Mouse (Mus musculus): ENCODE results near the gene Hexdc.

Hexdc gene

DNA sequence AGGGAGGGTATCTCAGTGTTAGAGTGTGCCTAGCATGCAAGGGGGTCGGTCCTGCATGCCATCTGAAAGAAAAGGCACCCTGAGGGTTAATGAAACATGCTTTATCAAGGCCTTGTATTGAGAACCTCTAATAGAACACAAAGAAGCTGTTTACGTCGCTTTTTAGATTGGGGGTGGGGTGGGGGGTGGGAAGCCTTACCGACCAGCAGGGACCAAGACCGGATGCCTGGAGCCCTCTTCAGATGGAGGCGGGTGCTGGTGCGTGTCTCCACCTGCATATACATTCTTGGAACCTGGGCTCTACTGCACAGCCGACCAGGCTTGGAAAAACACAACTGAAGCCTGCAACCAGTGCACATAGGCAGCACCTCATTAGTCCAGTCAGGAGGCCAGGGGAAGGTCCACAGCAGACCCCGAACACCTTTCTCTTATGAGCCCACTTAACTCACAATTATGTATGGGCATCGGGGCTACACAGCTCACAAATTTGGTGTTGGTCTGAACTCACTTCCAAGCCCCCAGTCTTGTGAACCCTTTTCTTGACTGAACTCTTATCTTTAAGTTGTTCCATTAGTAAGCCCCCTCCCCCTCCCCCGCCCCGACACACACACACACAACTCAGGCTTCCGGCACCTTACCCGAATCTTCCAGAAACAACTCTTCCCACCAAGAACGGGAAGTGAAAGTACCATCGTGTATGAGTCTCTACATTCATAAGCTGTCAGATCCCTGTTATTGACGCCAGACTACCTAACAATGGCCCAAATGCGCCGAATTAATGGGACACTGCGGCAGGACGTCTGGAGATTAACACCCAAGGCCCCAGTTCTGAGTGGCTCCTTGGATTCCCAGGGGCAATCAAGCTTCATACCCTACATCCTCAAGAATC is 24.1 kb downstream of the Hexdc start:
- CTCF ChIA-PET = interaction anchor here (0.6 to 1.1 kb wide), 4 partner anchors 9 to 198 kb away, joined by 3 to 7 read pairs (median 4); no protein-coding TSS in a partner anchor

DNA sequence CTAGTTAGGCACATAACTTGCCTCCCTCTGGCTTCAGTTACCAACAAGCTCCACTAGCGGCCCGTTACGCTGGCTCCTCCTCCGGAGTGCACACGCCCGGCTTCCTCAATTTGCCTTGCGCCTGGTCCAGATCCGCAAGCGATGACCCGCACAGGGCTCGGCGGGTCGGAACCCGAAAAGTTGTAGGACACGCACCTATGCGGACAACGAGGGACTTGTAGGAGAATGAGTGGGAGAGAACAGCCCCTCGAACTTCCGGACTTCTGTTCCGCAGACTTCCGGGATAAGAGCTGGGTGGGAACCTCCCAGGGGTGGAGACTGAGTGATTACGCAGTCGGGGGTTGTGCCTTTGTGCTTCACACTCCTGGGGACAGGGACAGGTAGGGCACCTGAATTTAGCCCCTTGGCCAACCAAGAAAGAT is 24.8 kb downstream of the Hexdc start, which contains the start of gene Cybc1:
Cybc1 (minus strand) TSS at position 305 of the 422 bp plus-strand sequence.
- CTCF ChIA-PET = interaction anchor here (0.6 to 1.1 kb wide), 2 partner anchors 15 to 120 kb away, joined by 3 to 7 read pairs; no protein-coding TSS in a partner anchor

DNA sequence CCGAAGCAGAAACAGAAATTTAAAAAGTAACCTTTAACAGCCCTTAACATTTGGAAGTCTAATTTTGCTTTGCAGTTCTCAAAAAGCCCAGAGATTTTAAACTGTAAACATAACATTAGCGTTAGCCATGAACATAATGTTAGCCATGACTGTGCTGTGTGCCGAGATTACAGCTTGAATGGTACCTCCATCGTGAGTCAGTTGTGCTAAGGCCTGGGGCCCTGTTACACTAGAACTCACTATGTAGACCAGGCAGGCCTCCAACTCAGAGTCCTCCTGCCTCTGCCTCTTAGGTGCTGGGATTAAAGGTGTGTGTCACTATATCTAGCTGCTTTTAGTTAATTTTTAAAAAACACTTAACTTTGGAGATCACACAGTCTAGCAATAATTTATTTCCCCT is 27.0 kb downstream of the Hexdc start:
- CTCF ChIA-PET = interaction anchor here (0.6 kb wide), 1 partner anchor 921 kb away, joined by 4 read pairs; no protein-coding TSS in a partner anchor

DNA sequence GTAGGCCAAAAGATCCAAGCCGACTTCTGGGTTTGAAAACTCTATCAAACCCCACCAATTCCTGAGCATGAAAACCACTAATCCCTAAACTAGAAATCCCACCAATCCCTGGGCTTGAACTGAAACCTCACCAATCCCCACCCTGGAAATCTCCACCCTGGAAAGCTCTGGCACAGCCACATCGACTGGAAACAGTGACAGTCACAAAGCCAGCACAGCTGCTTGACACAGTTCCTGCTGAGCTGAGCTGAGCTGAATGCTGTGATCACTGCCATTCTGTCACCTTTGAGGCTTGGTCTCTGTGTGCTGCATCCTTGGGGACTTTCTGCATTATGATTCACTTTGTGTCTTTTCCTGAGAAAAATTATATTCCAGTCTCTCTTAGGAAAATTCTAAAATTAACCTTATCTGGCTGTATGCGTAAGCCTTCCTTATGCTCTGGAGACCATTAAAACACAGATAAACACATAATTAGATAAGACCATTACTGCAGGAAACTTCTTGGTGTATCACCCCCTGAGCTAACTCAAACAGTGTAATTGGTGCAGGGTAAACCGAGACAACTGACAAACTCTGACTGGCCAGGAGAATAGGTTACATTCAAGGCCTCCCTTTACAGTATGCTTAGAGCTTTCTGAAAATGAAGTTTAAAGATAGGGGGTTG is 27.5 kb downstream of the Hexdc start:
- CTCF ChIA-PET = no interaction called here

DNA sequence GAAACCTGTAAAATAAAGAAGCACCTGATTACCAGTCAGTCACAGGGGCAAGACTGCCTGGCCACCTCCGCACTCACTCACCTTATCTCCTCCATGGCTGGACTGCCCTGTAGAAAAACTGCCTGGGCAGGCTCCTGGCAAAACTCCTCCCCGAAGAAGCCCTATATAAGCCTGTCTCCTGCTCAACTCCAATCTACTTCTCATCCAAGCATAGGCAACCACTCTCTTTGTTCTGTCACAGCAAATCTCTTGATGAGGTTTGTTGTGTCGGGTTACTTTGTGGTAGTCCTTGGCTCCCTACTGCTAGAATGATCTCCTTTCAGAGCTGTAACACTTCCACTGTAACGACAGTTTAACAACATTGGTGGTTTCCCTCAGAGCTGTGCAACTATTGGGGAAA is 28.5 kb downstream of the Hexdc start:
- CTCF ChIA-PET = no interaction called here

DNA sequence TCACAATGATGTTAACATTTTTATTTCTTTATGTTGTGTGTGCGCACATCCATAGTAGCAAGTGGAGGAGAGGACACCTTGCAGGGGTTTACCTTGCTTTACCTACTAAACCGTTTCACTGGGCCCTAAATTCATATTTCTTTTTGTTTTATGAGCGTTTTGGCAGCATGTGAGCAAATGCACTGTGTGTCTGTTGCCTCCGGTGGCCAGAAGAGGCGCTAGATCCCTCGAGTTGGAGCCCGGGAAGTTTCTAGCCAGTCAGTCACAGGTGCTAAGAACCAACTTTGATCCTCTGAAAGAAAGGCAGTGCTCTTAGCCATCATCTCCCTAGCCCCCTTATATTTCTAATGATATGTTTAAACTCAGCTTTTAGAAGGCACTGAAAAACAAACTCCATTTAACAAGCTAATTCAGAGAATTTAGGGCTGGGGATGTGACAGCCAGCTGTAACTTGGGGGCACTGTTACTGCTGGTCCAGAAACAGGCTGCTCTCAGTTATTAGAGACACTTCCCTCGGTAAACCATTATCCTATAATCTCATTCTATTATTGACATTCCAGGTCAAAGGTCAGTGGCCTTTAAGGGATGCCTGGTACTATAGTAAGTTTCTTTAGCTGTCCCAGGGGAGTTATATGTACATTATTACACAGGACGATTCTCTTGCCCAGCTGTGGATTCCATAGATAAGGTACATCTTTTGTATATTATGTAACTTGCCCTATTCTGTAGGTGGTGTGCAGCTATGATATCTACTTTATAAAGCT is 31.4 kb downstream of the Hexdc start:
- CTCF ChIA-PET = no interaction called here

DNA sequence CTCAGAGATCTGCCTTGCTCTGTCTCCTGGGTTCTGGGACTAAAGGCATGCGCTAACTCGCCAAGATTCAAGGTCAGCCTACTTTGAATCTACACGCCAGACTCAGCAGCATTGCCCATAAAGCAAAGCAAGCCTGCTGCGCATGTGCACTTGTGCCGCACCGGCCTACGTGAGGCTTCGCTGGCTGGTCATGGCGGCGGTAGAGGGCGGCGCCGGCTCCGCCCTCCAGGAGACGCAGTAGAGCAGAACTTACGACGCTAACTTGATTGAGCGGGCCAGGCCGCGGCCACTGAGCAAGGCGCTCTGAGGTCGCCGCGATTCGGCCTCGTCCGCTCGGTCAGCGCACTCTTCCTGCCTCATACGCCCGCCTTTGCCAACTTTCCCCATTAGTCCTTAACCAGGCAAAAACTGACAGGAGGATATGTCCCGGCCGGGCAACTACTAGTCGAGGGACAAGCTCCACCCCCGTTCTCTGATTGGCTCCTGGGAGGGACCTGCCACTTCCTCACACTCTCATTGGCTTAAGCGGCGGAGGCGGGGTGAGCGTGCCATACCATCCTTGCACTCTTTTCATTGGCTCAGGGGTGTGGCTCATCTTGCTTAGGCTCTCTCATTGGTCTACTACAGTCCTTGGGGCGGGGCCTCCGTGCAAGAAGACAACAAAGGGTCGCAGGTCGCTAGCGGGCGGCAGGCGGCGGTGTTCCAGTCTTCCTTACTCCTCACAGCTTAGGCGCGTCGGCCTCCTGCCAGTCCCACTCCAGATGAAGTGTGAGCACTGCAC is 32.5 kb downstream of the Hexdc start, which contains the start of gene Narf:
Narf (plus strand) TSS at position 690 of the 781 bp plus-strand sequence.
- CTCF ChIA-PET = interaction anchor here (0.6 kb wide), 1 partner anchor 239 kb away, joined by 3 read pairs; no protein-coding TSS in a partner anchor

DNA sequence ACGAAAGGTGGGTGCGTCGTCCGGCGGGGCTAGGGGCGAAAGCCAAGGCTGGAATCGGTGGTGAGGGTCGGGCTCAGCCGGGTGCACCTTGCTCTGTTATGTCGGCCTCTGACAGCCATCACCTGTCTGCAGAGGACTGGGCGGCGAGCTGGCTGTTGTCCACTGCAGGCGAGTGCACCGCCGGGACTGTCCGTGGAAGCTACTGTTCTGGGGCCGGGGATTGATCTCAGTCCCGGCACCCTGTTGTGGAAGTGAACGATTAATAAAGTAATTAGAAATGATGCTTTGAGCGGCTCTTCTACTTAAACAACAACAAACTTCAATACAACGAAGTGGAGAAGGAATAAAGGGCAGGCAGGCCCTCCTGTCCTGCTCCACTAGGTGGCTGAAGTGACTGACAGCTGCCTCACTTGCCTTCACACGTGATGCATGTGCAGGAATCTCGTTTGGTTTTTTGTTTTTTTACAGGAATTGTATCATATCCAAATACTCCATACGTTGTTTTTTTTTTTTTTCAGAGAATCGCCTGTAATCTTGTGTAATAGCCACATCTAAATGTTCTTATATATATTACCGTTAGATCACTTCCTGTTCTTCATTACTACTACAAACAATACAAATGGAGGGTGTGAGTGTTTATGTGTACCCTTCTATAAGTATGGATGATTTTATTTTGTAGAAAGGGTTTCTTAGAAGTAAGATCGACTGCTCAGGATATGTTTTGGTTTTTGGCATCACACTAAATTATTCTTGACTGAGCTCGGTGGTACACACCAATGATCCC is 33.3 kb downstream of the Hexdc start:
- CTCF ChIA-PET = interaction anchor here (0.5 to 0.7 kb wide), 2 partner anchors 9 to 80 kb away, joined by 3 to 4 read pairs; no protein-coding TSS in a partner anchor

DNA sequence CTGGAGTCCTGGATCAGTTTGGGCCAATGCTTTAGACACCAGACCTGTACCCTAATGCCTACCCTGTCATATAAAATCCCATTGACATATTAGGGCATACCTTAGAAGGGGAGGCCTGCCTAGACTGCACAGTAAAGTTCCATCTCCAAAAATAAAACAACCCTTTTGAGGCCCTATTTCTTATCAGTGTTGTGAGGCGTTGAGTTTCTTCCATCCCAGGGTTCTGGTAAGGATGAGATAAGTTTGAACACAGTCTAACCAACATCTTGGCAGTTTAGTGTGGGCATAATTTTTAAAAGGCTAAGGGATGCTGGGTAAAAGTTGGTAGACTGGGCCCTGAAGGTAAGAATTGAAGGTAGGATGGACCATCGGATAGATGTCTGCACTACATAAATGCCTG is 35.4 kb downstream of the Hexdc start:
- CTCF ChIA-PET = interaction anchor here (0.6 kb wide), 1 partner anchor 644 kb away, joined by 4 read pairs; no protein-coding TSS in a partner anchor

DNA sequence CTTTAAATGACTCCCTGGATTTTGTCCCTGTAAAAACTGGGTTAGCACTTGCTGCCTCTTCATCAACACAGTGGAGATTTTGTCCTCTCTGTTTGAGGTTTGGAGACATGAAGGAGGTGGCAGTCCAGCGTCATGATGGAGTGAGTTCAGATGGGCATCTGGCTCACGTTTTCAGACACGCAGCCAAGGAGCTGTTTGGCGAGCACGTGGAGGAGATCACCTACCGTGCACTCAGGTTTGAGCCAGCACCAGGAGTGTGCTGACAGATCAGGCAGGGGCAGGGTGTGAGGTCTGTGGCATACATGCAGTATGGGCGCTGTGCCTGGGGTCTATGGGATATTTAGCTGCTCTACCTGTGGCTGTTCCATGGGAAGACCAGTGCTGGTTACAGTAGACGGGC is 46.0 kb downstream of the Hexdc start:
- CTCF ChIA-PET = no interaction called here

DNA sequence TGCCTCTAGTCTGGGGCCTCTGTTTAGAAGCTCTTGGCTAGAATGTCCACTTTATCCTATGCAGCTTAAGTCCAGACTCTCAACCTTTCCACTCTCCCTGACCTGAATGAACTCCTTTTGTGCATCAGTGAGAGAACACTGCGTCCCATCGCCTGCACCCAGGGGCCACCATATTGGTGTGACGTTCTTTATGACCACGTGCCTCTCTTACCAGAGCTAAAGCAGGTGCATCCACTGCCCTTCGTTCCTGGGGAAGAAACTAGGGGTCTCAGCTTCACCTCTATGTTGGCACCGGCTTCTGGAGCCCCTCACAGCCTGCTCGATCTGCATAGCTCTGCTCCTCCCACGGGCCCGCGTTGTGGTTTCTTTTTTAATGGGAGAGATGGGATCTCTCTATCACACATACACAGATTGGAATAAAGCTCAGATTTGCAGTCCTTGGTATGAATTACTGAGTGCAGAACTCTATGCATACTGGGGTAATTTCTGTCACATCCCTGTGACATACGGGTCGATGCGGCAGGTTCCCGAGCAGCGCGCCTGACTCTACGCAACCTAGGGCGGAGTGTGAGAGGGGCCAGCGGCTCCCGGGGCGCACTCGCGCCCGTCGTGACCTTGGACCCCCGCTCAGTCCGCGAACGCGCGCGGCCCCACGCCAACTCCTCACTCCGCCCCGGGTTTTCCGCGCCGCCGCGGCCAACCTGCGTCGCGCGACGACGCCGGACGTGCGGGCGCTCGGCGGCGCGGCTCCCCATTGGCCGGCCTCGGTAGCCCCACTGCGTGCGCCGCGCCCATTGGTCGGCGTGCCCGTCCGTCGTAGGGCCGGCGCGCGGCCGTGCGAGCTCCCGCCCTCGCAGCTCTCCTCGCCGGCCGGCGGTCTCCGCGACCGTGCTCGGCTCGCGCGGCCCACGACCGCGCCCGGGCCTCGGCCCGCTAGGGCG is 55.2 kb downstream of the Hexdc start, which contains the start of gene Foxk2:
Foxk2 (plus strand) TSS at position 831 of the 941 bp plus-strand sequence.
- CTCF ChIA-PET = interaction anchor here (0.8 kb wide), 1 partner anchor 18 kb away, joined by 6 read pairs; no protein-coding TSS in a partner anchor

DNA sequence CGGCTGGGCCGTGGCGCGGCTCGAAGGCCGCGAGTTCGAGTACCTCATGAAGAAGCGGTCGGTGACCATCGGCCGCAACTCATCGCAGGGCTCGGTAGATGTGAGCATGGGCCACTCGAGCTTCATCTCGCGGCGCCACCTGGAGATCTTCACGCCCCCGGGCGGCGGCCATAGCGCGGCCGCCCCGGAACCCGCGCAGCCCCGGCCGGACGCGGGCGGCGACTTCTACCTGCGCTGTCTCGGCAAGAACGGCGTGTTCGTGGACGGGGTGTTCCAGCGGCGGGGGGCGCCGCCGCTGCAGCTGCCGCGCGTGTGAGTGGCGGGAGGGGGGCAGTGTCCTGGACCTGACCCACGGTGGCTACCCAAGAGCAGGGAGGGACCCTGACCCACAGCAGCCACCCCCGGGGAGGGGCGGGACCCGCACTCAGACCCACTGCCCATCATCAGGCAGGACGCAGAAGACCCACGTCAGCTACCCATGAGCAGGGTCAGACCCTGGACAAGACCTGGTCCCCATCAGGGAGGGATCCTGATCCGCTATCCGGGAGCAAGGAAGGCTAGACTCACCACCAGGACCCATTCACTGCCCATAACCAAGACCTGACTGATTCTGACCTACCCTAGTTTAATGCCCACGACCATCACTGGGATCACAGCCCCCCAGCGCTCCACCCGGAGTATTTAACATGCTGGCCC is 56.1 kb downstream of the Hexdc start:
- CTCF ChIA-PET = no interaction called here

DNA sequence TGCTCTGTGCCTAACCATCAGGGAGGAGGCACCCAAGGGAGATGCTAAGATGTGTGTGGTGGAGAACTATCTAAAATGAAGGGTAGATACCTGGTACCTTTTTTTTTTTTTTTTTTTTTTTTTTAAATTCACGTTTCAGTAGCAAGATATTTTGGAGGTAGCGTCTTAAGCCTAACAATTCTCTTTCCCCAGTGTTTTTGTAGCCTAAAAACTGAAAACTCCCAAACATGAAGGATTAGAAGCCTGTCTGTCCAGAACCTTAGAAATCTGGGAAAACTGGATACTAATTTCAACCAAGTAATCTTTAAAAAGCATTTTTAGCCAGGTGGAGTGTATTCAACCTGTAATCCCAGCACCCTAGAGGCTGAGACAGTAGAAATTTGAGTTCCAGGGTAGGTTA is 56.8 kb downstream of the Hexdc start:
- CTCF ChIA-PET = no interaction called here
